Mouse (Mus musculus) retina, embryonic 14.5 days (tissue): ENCODE results near the gene Ninj2.

Experiments used
- DNase-seq: peaks from one replicate; pipeline ENCODE4 v3.0.0-alpha.2; 2015; ENCODE audit warnings: low spot score

Ninj2 gene

GRCm38 (mm10) chr6:120094091-120094776 is 1.1 kb downstream of the Ninj2 start:
- no peak for DNase-seq

- DNase-seq, result no peak
Observed at GRCm38 (mm10) chr6:120095096-120095495, 1.9 kb downstream of the Ninj2 start.

GRCm38 (mm10) chr6:120095501-120095900 is 2.4 kb downstream of the Ninj2 start:
- no peak for DNase-seq

GRCm38 (mm10) chr6:120099392-120099791 is 6.2 kb downstream of the Ninj2 start:
- DNase-seq, result no peak

GRCm38 (mm10) chr6:120101221-120101620 is 8.1 kb downstream of the Ninj2 start:
- no peak for DNase-seq

- DNase-seq, result no peak
Observed at GRCm38 (mm10) chr6:120101996-120102395, 8.8 kb downstream of the Ninj2 start.

- no peak for DNase-seq
Observed at GRCm38 (mm10) chr6:120103104-120103503, 10.0 kb downstream of the Ninj2 start.

GRCm38 (mm10) chr6:120105055-120105454 is 11.9 kb downstream of the Ninj2 start:
- DNase-seq, result no peak

- DNase-seq, result no peak
Observed at GRCm38 (mm10) chr6:120107586-120107985, 14.4 kb downstream of the Ninj2 start.

- no peak for DNase-seq
Observed at GRCm38 (mm10) chr6:120108061-120108460, 14.9 kb downstream of the Ninj2 start.

GRCm38 (mm10) chr6:120109173-120109572 is 16.0 kb downstream of the Ninj2 start:
- DNase-seq, result peak; percentile 46

GRCm38 (mm10) chr6:120109932-120110331 is 16.8 kb downstream of the Ninj2 start:
- DNase-seq, result no peak

- DNase-seq, result no peak
Observed at GRCm38 (mm10) chr6:120110738-120111409, 17.7 kb downstream of the Ninj2 start.

GRCm38 (mm10) chr6:120111410-120111783 is 18.2 kb downstream of the Ninj2 start:
- no peak for DNase-seq

GRCm38 (mm10) chr6:120111984-120112803 is 19.0 kb downstream of the Ninj2 start:
- DNase-seq, result peak; percentile 77

- no peak for DNase-seq
Observed at GRCm38 (mm10) chr6:120113856-120114255, 20.7 kb downstream of the Ninj2 start.

GRCm38 (mm10) chr6:120114271-120114670 is 21.1 kb downstream of the Ninj2 start:
- no peak for DNase-seq

GRCm38 (mm10) chr6:120114698-120115097 is 21.5 kb downstream of the Ninj2 start:
- DNase-seq, result no peak

GRCm38 (mm10) chr6:120115443-120115842 is 22.3 kb downstream of the Ninj2 start:
- DNase-seq, result no peak

GRCm38 (mm10) chr6:120119824-120120223 is 26.7 kb downstream of the Ninj2 start:
- no peak for DNase-seq

- DNase-seq, result no peak
Observed at GRCm38 (mm10) chr6:120124688-120125087, 31.5 kb downstream of the Ninj2 start.

GRCm38 (mm10) chr6:120126456-120126855 is 33.3 kb downstream of the Ninj2 start:
- DNase-seq, result no peak

- DNase-seq, result no peak
Observed at GRCm38 (mm10) chr6:120127321-120127720, 34.2 kb downstream of the Ninj2 start.
